Mouse (Mus musculus) cortical plate, adult 2 months (tissue): Measurements from ENCODE around the gene Appl2.

Source experiments
- CTCF ChIP-seq: fragments of 200-500 bp; IDR thresholded peaks from 2 replicates; pipeline ENCODE4 v1.5.1; 2011; ENCODE audit warnings: mild to moderate bottlenecking, control low read depth, low read length; ENCODE audit not compliant: insufficient read depth; ENCODE audit errors: extremely low read depth
- POLR2A ChIP-seq: fragments of 200-500 bp; IDR thresholded peaks from 2 replicates; pipeline ENCODE4 v1.6.1; 2011; ENCODE audit warnings: mild to moderate bottlenecking, low read length, control low read depth; ENCODE audit not compliant: insufficient read depth; ENCODE audit errors: extremely low read depth

GRCm38 (mm10) chr10:83649037-83649436 is 499 bp upstream of the Appl2 start:
- TF ChIP-seq CTCF: no peak
- no peak for TF ChIP-seq POLR2A
